Mouse (Mus musculus): ENCODE data around the gene Rpl14. TPM values are rescaled to one million over a fixed set of nuclear protein-coding genes. Genes with fewer than 3 reads are reported as not detected.

The Rpl14 gene
- polyA plus RNA-seq, 1 experiment: 711 TPM

GRCm38 (mm10) chr9:120541411-120541810, 29.8 kb upstream of the Rpl14 start:
- TF ChIP-seq CTCF (IDR thresholded peaks at IDR 0.05; ENCODE audit: low read depth, low read length): no peak
- no peak for TF ChIP-seq POLR2A (IDR thresholded peaks at IDR 0.05; ENCODE audit: borderline replicate concordance, low read depth, low read length)
- Histone ChIP-seq H3K27ac (ENCODE audit: insufficient read depth, low read depth, low read length) (no peak overlapping the region), H3K4me3 (ENCODE audit: insufficient read depth, low read length) (no peak overlapping the region), H3K4me1 (ENCODE audit: control insufficient read depth, insufficient read depth, low read length) (peaks cover 11% of the 10 kb centered on the region)

DNA sequence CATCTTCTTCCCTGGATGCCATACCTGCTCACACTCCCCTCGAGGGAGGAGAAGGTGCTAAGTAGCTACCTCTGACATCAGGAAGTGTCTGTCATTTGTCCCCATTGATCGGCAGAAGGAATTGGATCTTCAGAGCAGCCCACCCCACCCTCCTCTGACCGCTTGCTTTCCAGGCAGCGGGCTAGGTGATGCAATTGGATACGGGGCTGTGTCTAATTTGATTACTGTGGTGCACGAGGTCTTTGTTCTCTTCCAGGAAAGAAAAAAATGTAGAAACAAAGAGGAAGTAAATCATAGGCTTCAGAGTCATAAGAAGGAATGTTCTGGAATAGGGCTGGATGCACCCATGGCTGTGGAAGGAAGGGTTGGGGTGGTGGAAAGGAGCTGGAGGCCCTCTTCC, 29.0 kb upstream of the Rpl14 start:
- H3K4me1 ChIP-seq (ENCODE audit: control insufficient read depth, insufficient read depth, low read length): peaks cover 12% of the 10 kb centered on the region
- no peak overlapping the region for H3K27ac ChIP-seq (ENCODE audit: insufficient read depth, low read depth, low read length)
- no peak for TF ChIP-seq POLR2A (IDR thresholded peaks at IDR 0.05; ENCODE audit: borderline replicate concordance, low read depth, low read length)
- TF ChIP-seq CTCF (IDR thresholded peaks at IDR 0.05; ENCODE audit: low read depth, low read length): no peak
- H3K4me3 ChIP-seq (ENCODE audit: insufficient read depth, low read length): no peak overlapping the region

DNA sequence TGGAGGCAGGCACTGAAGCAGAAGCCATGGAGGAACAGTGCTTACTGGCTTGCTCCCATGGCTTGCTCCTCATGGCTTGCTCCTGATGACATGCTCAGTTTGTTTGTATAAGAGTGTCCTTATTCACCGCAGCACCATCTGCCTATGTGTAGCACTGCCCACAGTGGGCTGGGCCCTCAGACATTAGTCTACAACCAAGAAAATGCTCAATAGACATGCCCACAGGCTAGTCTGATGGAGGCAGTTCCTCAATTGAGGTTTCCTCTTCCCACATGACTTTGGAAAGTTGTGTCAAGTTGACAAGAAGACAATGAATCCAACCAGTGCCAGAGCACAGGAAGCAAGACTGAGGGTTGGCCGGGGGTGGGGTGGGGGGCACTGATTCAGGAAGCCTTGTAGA, 25.2 kb upstream of the Rpl14 start:
- TF ChIP-seq POLR2A (IDR thresholded peaks at IDR 0.05; ENCODE audit: borderline replicate concordance, low read depth, low read length) (no peak), CTCF (IDR thresholded peaks at IDR 0.05; ENCODE audit: low read depth, low read length) (no peak)
- Histone ChIP-seq H3K4me1 (ENCODE audit: control insufficient read depth, insufficient read depth, low read length) (peaks cover 12% of the 10 kb centered on the region), H3K4me3 (ENCODE audit: insufficient read depth, low read length) (no peak overlapping the region), H3K27ac (ENCODE audit: insufficient read depth, low read depth, low read length) (no peak overlapping the region)

DNA sequence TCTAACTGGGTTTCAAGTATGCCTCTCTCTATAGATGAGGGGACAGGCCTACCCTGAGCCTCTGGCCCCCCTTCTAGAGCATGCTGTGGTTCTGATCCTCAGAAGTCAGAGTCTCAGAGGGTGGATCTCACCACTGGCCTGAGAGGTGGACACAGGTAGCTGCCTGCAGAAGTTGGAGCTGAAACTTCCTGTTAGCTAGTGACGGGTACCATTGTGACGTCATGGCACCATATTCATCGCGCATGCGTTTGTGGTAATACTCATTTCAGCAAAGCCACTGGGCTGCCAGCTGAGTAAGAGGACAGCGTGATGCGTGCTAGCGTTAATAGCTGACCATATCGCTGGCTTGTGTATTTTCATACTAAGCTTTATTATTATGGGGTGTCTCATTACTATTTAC, 24.8 kb upstream of the Rpl14 start:
- no peak overlapping the region for H3K27ac ChIP-seq (ENCODE audit: insufficient read depth, low read depth, low read length)
- H3K4me3 ChIP-seq (ENCODE audit: insufficient read depth, low read length): no peak overlapping the region
- TF ChIP-seq POLR2A (IDR thresholded peaks at IDR 0.05; ENCODE audit: borderline replicate concordance, low read depth, low read length) (no peak), CTCF (IDR thresholded peaks at IDR 0.05; ENCODE audit: low read depth, low read length) (no peak)
- H3K4me1 ChIP-seq (ENCODE audit: control insufficient read depth, insufficient read depth, low read length): peaks cover 12% of the 10 kb centered on the region

GRCm38 (mm10) chr9:120547026-120547668, 24.1 kb upstream of the Rpl14 start:
- H3K27ac ChIP-seq (ENCODE audit: insufficient read depth, low read depth, low read length): no peak overlapping the region
- H3K4me3 ChIP-seq (ENCODE audit: insufficient read depth, low read length): no peak overlapping the region
- H3K4me1 ChIP-seq (ENCODE audit: control insufficient read depth, insufficient read depth, low read length): peaks cover 9% of the 10 kb centered on the region
- TF ChIP-seq CTCF (IDR thresholded peaks at IDR 0.05; ENCODE audit: low read depth, low read length): no peak
- no peak for TF ChIP-seq POLR2A (IDR thresholded peaks at IDR 0.05; ENCODE audit: borderline replicate concordance, low read depth, low read length)

GRCm38 (mm10) chr9:120550778-120551177, 20.5 kb upstream of the Rpl14 start:
- Histone ChIP-seq H3K27ac (ENCODE audit: insufficient read depth, low read depth, low read length) (no peak overlapping the region), H3K4me3 (ENCODE audit: insufficient read depth, low read length) (no peak overlapping the region), H3K4me1 (ENCODE audit: control insufficient read depth, insufficient read depth, low read length) (peaks cover 5% of the 10 kb centered on the region)
- TF ChIP-seq CTCF (IDR thresholded peaks at IDR 0.05; ENCODE audit: low read depth, low read length): no peak
- TF ChIP-seq POLR2A (IDR thresholded peaks at IDR 0.05; ENCODE audit: borderline replicate concordance, low read depth, low read length): no peak

- TF ChIP-seq CTCF (IDR thresholded peaks at IDR 0.05; ENCODE audit: low read depth, low read length) (no peak), POLR2A (IDR thresholded peaks at IDR 0.05; ENCODE audit: borderline replicate concordance, low read depth, low read length) (no peak)
- H3K4me3 ChIP-seq (ENCODE audit: insufficient read depth, low read length): no peak overlapping the region
- H3K27ac ChIP-seq (ENCODE audit: insufficient read depth, low read depth, low read length): no peak overlapping the region
- H3K4me1 ChIP-seq (ENCODE audit: control insufficient read depth, insufficient read depth, low read length): peaks cover 9% of the 10 kb centered on the region
These were observed 7.7 kb upstream of the Rpl14 start for GRCm38 (mm10) chr9:120563590-120563989.

GRCm38 (mm10) chr9:120564247-120564646, 7.0 kb upstream of the Rpl14 start:
- no peak for TF ChIP-seq CTCF (IDR thresholded peaks at IDR 0.05; ENCODE audit: low read depth, low read length)
- TF ChIP-seq POLR2A (IDR thresholded peaks at IDR 0.05; ENCODE audit: borderline replicate concordance, low read depth, low read length): no peak

DNA sequence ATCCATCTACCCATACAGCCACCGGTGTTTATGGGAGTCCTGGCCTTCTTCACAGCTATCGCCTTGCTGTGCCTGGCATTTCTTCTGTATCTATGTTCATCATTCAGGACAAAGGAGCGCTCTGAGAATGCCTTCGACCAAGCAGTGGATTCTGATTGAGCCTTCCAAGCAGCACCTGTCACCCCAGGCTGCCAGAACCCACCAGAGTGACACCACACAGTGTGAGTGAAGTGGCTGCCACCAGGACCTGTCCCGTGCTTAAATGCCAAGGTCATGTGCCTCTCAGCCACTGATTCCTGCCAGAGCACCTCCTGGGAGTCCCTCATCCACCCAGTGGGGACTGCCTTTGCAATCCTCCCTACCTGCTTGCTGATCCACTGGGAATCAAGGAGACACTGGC, 4.9 kb upstream of the Rpl14 start:
- peaks cover 15% of the 10 kb centered on the region for H3K4me1 ChIP-seq (ENCODE audit: control insufficient read depth, insufficient read depth, low read length)
- TF ChIP-seq POLR2A (IDR thresholded peaks at IDR 0.05; ENCODE audit: borderline replicate concordance, low read depth, low read length) (no peak), CTCF (IDR thresholded peaks at IDR 0.05; ENCODE audit: low read depth, low read length) (no peak)
- H3K4me3 ChIP-seq (ENCODE audit: insufficient read depth, low read length): no peak overlapping the region
- H3K27ac ChIP-seq (ENCODE audit: insufficient read depth, low read depth, low read length): no peak overlapping the region

More at GRCm38 (mm10) chr9:120564247-120564646, 7.0 kb upstream of the Rpl14 start:
- Histone ChIP-seq H3K27ac (ENCODE audit: insufficient read depth, low read depth, low read length) (no peak overlapping the region), H3K4me1 (ENCODE audit: control insufficient read depth, insufficient read depth, low read length) (peaks cover 9% of the 10 kb centered on the region), H3K4me3 (ENCODE audit: insufficient read depth, low read length) (no peak overlapping the region)

- Histone ChIP-seq H3K27ac (ENCODE audit: insufficient read depth, low read depth, low read length) (no peak overlapping the region), H3K4me1 (ENCODE audit: control insufficient read depth, insufficient read depth, low read length) (peaks cover 21% of the 10 kb centered on the region), H3K4me3 (ENCODE audit: insufficient read depth, low read length) (no peak overlapping the region)
- TF ChIP-seq POLR2A (IDR thresholded peaks at IDR 0.05; ENCODE audit: borderline replicate concordance, low read depth, low read length) (no peak), CTCF (IDR thresholded peaks at IDR 0.05; ENCODE audit: low read depth, low read length) (no peak)
These were observed 2.3 kb upstream of the Rpl14 start for GRCm38 (mm10) chr9:120568917-120569316.

Data from bone marrow macrophage, adult 2 months (primary cell).